Mouse (Mus musculus): Measurements from ENCODE around the gene Serpine1. TPM values are rescaled to one million over a fixed set of nuclear protein-coding genes. Genes with fewer than 3 reads are reported as not detected.

The Serpine1 gene
- polyA plus RNA-seq, 1 experiment: 33.4 TPM

- no peaks in the 10 kb centered on the region for H3K4me1 ChIP-seq (ENCODE audit: control insufficient read depth, insufficient read depth, low read length)
- no peak overlapping the region for H3K27ac ChIP-seq (ENCODE audit: insufficient read depth, low read length)
- no peak overlapping the region for H3K9ac ChIP-seq (ENCODE audit: low read depth, poor library complexity, severe bottlenecking)
- H3K36me3 ChIP-seq (ENCODE audit: control insufficient read depth, insufficient read depth, low read length, poor library complexity, severe bottlenecking): no peaks in the 10 kb centered on the region
- H3K4me3 ChIP-seq (ENCODE audit: low read depth, low read length): no peak overlapping the region
- no peak for TF ChIP-seq POLR2A (IDR thresholded peaks at IDR 0.05; ENCODE audit: insufficient read depth, low read length)
- no peak for TF ChIP-seq CTCF (IDR thresholded peaks at IDR 0.05; ENCODE audit: low read depth, low read length)
- no peak for TF ChIP-seq EP300 (IDR thresholded peaks at IDR 0.05; ENCODE audit: insufficient read depth, low read depth, low read length)
- no peaks in the 10 kb centered on the region for H3K9me3 ChIP-seq (replicated peaks; ENCODE audit: control insufficient read depth, insufficient read depth, low read length, poor library complexity, severe bottlenecking)
- no peaks in the 10 kb centered on the region for H3K27me3 ChIP-seq (ENCODE audit: control insufficient read depth, insufficient read depth, low read length, poor library complexity, severe bottlenecking)
These were observed 9.5 kb downstream of the Serpine1 start for GRCm38 (mm10) chr5:137062601-137063000.

GRCm38 (mm10) chr5:137061809-137062481 lies 10.1 kb downstream of the Serpine1 start:
- H3K27ac ChIP-seq (ENCODE audit: insufficient read depth, low read length): no peak overlapping the region
- TF ChIP-seq EP300 (IDR thresholded peaks at IDR 0.05; ENCODE audit: insufficient read depth, low read depth, low read length) (no peak), CTCF (IDR thresholded peaks at IDR 0.05; ENCODE audit: low read depth, low read length) (peak; percentile 62)
- no peaks in the 10 kb centered on the region for H3K27me3 ChIP-seq (ENCODE audit: control insufficient read depth, insufficient read depth, low read length, poor library complexity, severe bottlenecking)
- H3K36me3 ChIP-seq (ENCODE audit: control insufficient read depth, insufficient read depth, low read length, poor library complexity, severe bottlenecking): no peaks in the 10 kb centered on the region
- H3K4me1 ChIP-seq (ENCODE audit: control insufficient read depth, insufficient read depth, low read length): no peaks in the 10 kb centered on the region
- no peaks in the 10 kb centered on the region for H3K9me3 ChIP-seq (replicated peaks; ENCODE audit: control insufficient read depth, insufficient read depth, low read length, poor library complexity, severe bottlenecking)
- no peak overlapping the region for H3K9ac ChIP-seq (ENCODE audit: low read depth, poor library complexity, severe bottlenecking)
- H3K4me3 ChIP-seq (ENCODE audit: low read depth, low read length): no peak overlapping the region

DNA sequence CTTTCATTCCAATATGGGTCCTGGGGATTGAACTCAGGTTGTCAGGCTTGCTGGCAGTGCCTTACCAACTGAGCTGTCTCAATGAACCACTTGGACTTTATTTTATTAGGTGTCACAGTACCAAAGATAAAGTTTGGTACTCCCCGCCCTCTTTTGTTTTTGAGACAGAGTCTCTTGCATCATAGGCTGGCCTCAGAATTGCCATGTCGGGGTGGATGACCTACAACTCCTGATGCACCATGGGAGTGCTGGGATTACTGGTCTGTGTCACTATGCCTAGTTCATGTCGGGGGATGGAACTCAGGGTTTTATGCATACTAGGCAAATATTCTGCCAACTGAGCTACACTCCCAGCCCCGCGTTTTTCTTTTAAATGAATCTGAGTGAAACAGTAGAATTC lies 17.2 kb downstream of the Serpine1 start:
- Histone ChIP-seq H3K9me3 (replicated peaks; ENCODE audit: control insufficient read depth, insufficient read depth, low read length, poor library complexity, severe bottlenecking) (no peaks in the 10 kb centered on the region), H3K36me3 (ENCODE audit: control insufficient read depth, insufficient read depth, low read length, poor library complexity, severe bottlenecking) (no peaks in the 10 kb centered on the region)
- TF ChIP-seq POLR2A (IDR thresholded peaks at IDR 0.05; ENCODE audit: insufficient read depth, low read length): no peak
- TF ChIP-seq CTCF (IDR thresholded peaks at IDR 0.05; ENCODE audit: low read depth, low read length): no peak

GRCm38 (mm10) chr5:137054299-137054698 lies 17.8 kb downstream of the Serpine1 start:
- Histone ChIP-seq H3K27ac (ENCODE audit: insufficient read depth, low read length) (no peak overlapping the region), H3K9me3 (replicated peaks; ENCODE audit: control insufficient read depth, insufficient read depth, low read length, poor library complexity, severe bottlenecking) (no peaks in the 10 kb centered on the region), H3K4me3 (ENCODE audit: low read depth, low read length) (no peak overlapping the region), H3K4me1 (ENCODE audit: control insufficient read depth, insufficient read depth, low read length) (peaks cover 3% of the 10 kb centered on the region), H3K9ac (ENCODE audit: low read depth, poor library complexity, severe bottlenecking) (no peak overlapping the region), H3K36me3 (ENCODE audit: control insufficient read depth, insufficient read depth, low read length, poor library complexity, severe bottlenecking) (no peaks in the 10 kb centered on the region), H3K27me3 (ENCODE audit: control insufficient read depth, insufficient read depth, low read length, poor library complexity, severe bottlenecking) (no peaks in the 10 kb centered on the region)
- no peak for TF ChIP-seq POLR2A (IDR thresholded peaks at IDR 0.05; ENCODE audit: insufficient read depth, low read length)
- TF ChIP-seq CTCF (IDR thresholded peaks at IDR 0.05; ENCODE audit: low read depth, low read length): no peak
- TF ChIP-seq EP300 (IDR thresholded peaks at IDR 0.05; ENCODE audit: insufficient read depth, low read depth, low read length): no peak

More for the DNA sequence above, 17.2 kb downstream of the Serpine1 start:
- H3K27me3 ChIP-seq (ENCODE audit: control insufficient read depth, insufficient read depth, low read length, poor library complexity, severe bottlenecking): no peaks in the 10 kb centered on the region
- H3K9ac ChIP-seq (ENCODE audit: low read depth, poor library complexity, severe bottlenecking): no peak overlapping the region
- no peak overlapping the region for H3K4me3 ChIP-seq (ENCODE audit: low read depth, low read length)
- no peak overlapping the region for H3K27ac ChIP-seq (ENCODE audit: insufficient read depth, low read length)
- peaks cover 3% of the 10 kb centered on the region for H3K4me1 ChIP-seq (ENCODE audit: control insufficient read depth, insufficient read depth, low read length)

DNA sequence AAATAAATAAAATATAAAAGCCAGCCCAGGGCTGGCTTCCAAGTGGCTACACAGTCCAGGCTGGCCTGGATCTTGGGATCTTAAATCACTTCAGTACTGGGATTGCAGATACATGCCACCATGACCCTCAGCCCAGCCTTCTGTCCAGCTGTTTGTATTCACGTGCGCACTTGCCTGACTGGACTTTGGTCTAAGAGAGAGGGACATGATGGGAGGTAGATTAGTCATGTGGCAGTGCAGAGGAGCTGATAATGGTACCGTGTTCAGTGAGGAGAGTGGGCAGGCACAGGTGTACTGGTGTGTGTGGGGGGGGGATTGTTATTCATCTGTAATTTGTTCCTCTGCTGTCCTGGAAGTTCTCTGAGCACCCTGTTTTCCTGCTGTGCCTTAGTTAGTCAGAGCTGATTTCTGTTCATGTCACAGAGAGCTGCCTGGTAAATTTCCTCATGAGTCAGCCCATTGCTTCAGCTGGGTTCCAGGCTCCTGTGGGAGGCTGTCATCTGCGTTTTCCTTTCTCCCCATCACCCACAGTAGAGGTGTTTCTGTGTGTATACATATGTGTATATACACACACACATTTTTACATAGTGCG lies 20.1 kb downstream of the Serpine1 start:
- Histone ChIP-seq H3K27ac (ENCODE audit: insufficient read depth, low read length) (no peak overlapping the region), H3K4me1 (ENCODE audit: control insufficient read depth, insufficient read depth, low read length) (peaks cover 4% of the 10 kb centered on the region), H3K36me3 (ENCODE audit: control insufficient read depth, insufficient read depth, low read length, poor library complexity, severe bottlenecking) (no peaks in the 10 kb centered on the region), H3K27me3 (ENCODE audit: control insufficient read depth, insufficient read depth, low read length, poor library complexity, severe bottlenecking) (no peaks in the 10 kb centered on the region), H3K9ac (ENCODE audit: low read depth, poor library complexity, severe bottlenecking) (no peak overlapping the region), H3K9me3 (replicated peaks; ENCODE audit: control insufficient read depth, insufficient read depth, low read length, poor library complexity, severe bottlenecking) (no peaks in the 10 kb centered on the region), H3K4me3 (ENCODE audit: low read depth, low read length) (no peak overlapping the region)
- no peak for TF ChIP-seq POLR2A (IDR thresholded peaks at IDR 0.05; ENCODE audit: insufficient read depth, low read length)
- TF ChIP-seq CTCF (IDR thresholded peaks at IDR 0.05; ENCODE audit: low read depth, low read length): no peak
- TF ChIP-seq EP300 (IDR thresholded peaks at IDR 0.05; ENCODE audit: insufficient read depth, low read depth, low read length): no peak

DNA sequence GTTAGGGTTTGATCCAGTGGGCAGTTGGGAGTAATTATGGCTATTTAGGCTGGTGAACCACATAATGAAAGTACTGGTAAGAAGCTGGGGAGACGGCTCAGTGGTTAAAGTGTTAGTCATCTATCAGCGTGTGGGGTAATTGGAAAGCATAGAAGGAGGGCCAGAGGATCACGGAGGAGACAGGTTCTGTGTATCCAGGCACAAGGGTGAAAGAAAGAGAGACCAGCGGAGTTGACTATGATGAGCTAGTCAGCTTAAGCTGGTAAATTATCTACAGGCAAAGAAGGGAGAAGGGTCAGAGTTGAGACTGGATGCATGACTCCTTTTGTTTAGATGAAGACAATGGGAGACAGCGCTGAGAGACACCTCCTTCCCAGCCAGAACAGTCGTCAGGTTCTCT lies 20.9 kb downstream of the Serpine1 start:
- H3K4me1 ChIP-seq (ENCODE audit: control insufficient read depth, insufficient read depth, low read length): peaks cover 4% of the 10 kb centered on the region
- no peak overlapping the region for H3K4me3 ChIP-seq (ENCODE audit: low read depth, low read length)
- no peaks in the 10 kb centered on the region for H3K9me3 ChIP-seq (replicated peaks; ENCODE audit: control insufficient read depth, insufficient read depth, low read length, poor library complexity, severe bottlenecking)
- no peaks in the 10 kb centered on the region for H3K27me3 ChIP-seq (ENCODE audit: control insufficient read depth, insufficient read depth, low read length, poor library complexity, severe bottlenecking)
- no peaks in the 10 kb centered on the region for H3K36me3 ChIP-seq (ENCODE audit: control insufficient read depth, insufficient read depth, low read length, poor library complexity, severe bottlenecking)
- H3K9ac ChIP-seq (ENCODE audit: low read depth, poor library complexity, severe bottlenecking): no peak overlapping the region
- H3K27ac ChIP-seq (ENCODE audit: insufficient read depth, low read length): no peak overlapping the region
- TF ChIP-seq POLR2A (IDR thresholded peaks at IDR 0.05; ENCODE audit: insufficient read depth, low read length): no peak
- TF ChIP-seq EP300 (IDR thresholded peaks at IDR 0.05; ENCODE audit: insufficient read depth, low read depth, low read length): no peak
- TF ChIP-seq CTCF (IDR thresholded peaks at IDR 0.05; ENCODE audit: low read depth, low read length): no peak

Data from ES-Bruce4 (cell line).